Mouse (Mus musculus): Measurements from ENCODE around the gene Napb. TPM values are rescaled to one million over a fixed set of nuclear protein-coding genes. Genes with fewer than 3 reads are reported as not detected.

Napb gene
- polyA plus RNA-seq, 1 experiment from 2014 or later: 2.4 TPM

Other genes starting within 250 kb of the Napb start
- 50.5 and 61.3 TPM in 2 replicates for gene Nxt1, start 59.9 kb downstream of the Napb start, polyA plus RNA-seq (2015; fragmentation: Nextera tagmentation; extraction: Ambion mirVana)
- 15.9 and 17.5 TPM in 2 replicates for gene Gzf1, start 51.4 kb downstream of the Napb start, polyA plus RNA-seq (2015; fragmentation: Nextera tagmentation; extraction: Ambion mirVana)
- gene Cstl1, start 17.9 kb upstream of the Napb start, polyA plus RNA-seq (2015; fragmentation: Nextera tagmentation; extraction: Ambion mirVana): not detected in 2 replicates
- gene Cst11, start 39.0 kb upstream of the Napb start, polyA plus RNA-seq (2015; fragmentation: Nextera tagmentation; extraction: Ambion mirVana): not detected in 2 replicates
- not detected in 2 replicates for gene 8030411F24Rik, start 49.5 kb upstream of the Napb start, polyA plus RNA-seq (2015; fragmentation: Nextera tagmentation; extraction: Ambion mirVana)
- not detected in 2 replicates for gene Cst12, start 56.9 kb upstream of the Napb start, polyA plus RNA-seq (2015; fragmentation: Nextera tagmentation; extraction: Ambion mirVana)
- not detected in 2 replicates for gene Cst8, start 66.3 kb upstream of the Napb start, polyA plus RNA-seq (2015; fragmentation: Nextera tagmentation; extraction: Ambion mirVana)
- gene Cst13, start 87.6 kb upstream of the Napb start, polyA plus RNA-seq (2015; fragmentation: Nextera tagmentation; extraction: Ambion mirVana): not detected in 2 replicates
- 2.8 and 4.5 TPM in 2 replicates for gene Cst9, start 102.7 kb upstream of the Napb start, polyA plus RNA-seq (2015; fragmentation: Nextera tagmentation; extraction: Ambion mirVana)
- 0.38 and 0.71 TPM in 2 replicates for gene 9230104L09Rik, start 132.6 kb upstream of the Napb start, polyA plus RNA-seq (2015; fragmentation: Nextera tagmentation; extraction: Ambion mirVana)
- gene Cst3, start 143.2 kb upstream of the Napb start, polyA plus RNA-seq (2015; fragmentation: Nextera tagmentation; extraction: Ambion mirVana): 721 and 724 TPM in 2 replicates

Data from heart, embryonic 16.5 days (tissue).